Mouse (Mus musculus): ENCODE measurements at regions not wholly inside any gene's neighbourhood (a gene's known extent, or its start where the extent isn't known, plus 50 kb on each side); places are given as distances from the start of the nearest gene placed in this dataset.

DNA sequence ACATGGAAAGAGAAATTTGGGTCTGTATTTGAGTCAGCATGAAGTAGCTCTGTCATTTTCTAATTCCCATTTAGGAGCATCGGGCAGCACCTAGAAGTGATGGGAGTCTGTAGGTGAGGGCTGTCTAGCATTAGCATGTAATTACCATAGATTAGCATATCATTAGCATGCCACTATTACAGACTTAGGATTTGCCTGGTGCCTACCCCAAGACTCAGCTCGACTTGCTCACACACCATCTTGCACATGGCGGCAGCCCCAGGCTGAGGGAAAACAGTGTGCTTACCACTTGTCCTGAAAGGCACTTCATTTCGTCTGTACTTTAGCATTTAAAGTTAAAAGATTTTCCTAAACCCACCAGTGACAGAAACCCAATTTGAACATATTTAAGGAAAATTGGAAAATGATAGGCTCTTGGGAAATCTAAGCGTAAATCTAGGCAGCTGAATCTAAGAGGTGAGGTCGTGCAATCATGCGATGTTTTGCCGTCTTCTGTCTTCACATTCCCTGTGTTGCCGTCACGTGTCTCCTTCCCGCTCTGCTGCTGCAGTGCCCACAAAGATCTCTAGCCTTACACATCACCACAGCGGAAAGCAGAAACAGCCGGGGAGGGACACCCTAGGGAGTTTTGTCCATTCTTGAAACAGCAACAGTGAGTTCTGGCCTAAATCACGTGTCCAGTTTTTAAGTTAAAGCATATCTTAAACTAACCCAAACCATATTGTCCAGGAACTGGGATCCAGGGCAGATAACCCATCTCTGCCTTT lies 101.2 kb upstream of the Tsc22d1 start:
- H3K4me3 ChIP-seq (replicated peaks; ENCODE audit: extremely low read depth, low read depth, low read length), result no peak overlapping the region
- WGBS, result 79% methylated on average over 14 of the region's 14 CpGs
- no peaks in the 10 kb centered on the region for H3K4me1 ChIP-seq (ENCODE audit: control insufficient read depth, insufficient read depth, low read length)
- no peak for DNase-seq
- TF ChIP-seq POLR2A (IDR thresholded peaks at IDR 0.05; ENCODE audit: borderline replicate concordance, extremely low read depth, low read depth, low read length) (no peak), CTCF (IDR thresholded peaks at IDR 0.05; ENCODE audit: insufficient read depth, low read length) (no peak)

DNA sequence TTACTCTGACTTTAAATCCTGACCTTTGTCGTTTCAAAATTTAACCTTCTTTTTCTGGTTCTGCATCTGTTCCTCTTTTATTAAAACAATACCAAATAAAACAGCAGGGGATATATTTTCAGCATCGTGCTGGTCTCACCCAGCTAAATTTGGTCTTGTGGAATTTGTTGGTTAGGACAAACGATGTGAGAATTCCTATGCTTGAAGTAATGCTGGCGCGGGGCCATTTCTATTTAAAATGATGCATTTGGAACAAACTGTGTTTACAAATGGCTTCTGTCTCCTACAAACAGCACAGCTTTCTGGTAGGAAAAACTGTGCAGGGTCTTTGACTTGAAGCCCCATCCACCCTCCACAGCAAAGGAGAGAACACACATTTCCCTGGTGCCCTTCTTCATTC lies 96.3 kb upstream of the Tsc22d1 start:
- TF ChIP-seq CTCF (IDR thresholded peaks at IDR 0.05; ENCODE audit: insufficient read depth, low read length) (no peak), POLR2A (IDR thresholded peaks at IDR 0.05; ENCODE audit: borderline replicate concordance, extremely low read depth, low read depth, low read length) (no peak)
- 56% methylated on average over 5 of the region's 5 CpGs for WGBS
- DNase-seq, result no peak
- Histone ChIP-seq H3K4me3 (replicated peaks; ENCODE audit: extremely low read depth, low read depth, low read length) (no peak overlapping the region), H3K4me1 (ENCODE audit: control insufficient read depth, insufficient read depth, low read length) (no peaks in the 10 kb centered on the region)

GRCm38 (mm10) chr14:76324246-76324645 lies 90.5 kb upstream of the Tsc22d1 start:
- TF ChIP-seq POLR2A (IDR thresholded peaks at IDR 0.05; ENCODE audit: borderline replicate concordance, extremely low read depth, low read depth, low read length) (no peak), CTCF (IDR thresholded peaks at IDR 0.05; ENCODE audit: insufficient read depth, low read length) (no peak)

DNA sequence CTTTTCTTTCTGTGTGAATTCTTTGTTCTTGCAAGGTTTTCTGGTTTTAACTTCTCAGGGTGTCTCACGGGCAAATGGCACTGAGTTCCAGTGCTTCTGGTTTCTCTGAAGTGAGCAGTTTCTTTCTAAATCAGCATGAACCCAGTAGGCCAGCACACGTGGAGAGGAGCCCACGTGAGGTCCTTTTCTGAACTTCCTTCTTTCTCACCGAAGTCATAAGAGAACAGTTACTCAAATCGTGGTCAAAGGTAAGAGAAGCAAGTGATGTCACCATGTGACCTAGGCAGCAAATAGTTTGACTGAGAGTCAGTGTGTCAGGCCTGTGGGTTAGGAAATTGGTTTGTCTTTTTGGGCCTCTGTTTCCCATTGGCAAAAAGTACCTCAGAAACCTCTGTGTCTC lies 84.8 kb upstream of the Tsc22d1 start:
- DNase-seq, result no peak
- TF ChIP-seq CTCF (IDR thresholded peaks at IDR 0.05; ENCODE audit: insufficient read depth, low read length) (no peak), POLR2A (IDR thresholded peaks at IDR 0.05; ENCODE audit: borderline replicate concordance, extremely low read depth, low read depth, low read length) (no peak)

More at GRCm38 (mm10) chr14:76324246-76324645, 90.5 kb upstream of the Tsc22d1 start:
- 77% methylated on average over 1 of the region's 1 CpGs for WGBS
- no peak overlapping the region for H3K4me3 ChIP-seq (replicated peaks; ENCODE audit: extremely low read depth, low read depth, low read length)
- no peak for DNase-seq
- no peaks in the 10 kb centered on the region for H3K4me1 ChIP-seq (ENCODE audit: control insufficient read depth, insufficient read depth, low read length)

GRCm38 (mm10) chr14:76331497-76332335 lies 83.0 kb upstream of the Tsc22d1 start:
- H3K4me1 ChIP-seq (ENCODE audit: control insufficient read depth, insufficient read depth, low read length), result no peaks in the 10 kb centered on the region
- no peak overlapping the region for H3K4me3 ChIP-seq (replicated peaks; ENCODE audit: extremely low read depth, low read depth, low read length)
- no peak for DNase-seq
- WGBS, result 45% methylated on average over 11 of the region's 11 CpGs
- TF ChIP-seq CTCF (IDR thresholded peaks at IDR 0.05; ENCODE audit: insufficient read depth, low read length) (no peak), POLR2A (IDR thresholded peaks at IDR 0.05; ENCODE audit: borderline replicate concordance, extremely low read depth, low read depth, low read length) (no peak)

More for the DNA sequence above, 84.8 kb upstream of the Tsc22d1 start:
- Histone ChIP-seq H3K4me3 (replicated peaks; ENCODE audit: extremely low read depth, low read depth, low read length) (no peak overlapping the region), H3K4me1 (ENCODE audit: control insufficient read depth, insufficient read depth, low read length) (no peaks in the 10 kb centered on the region)
- 61% methylated on average over 5 of the region's 5 CpGs for WGBS

- H3K4me1 ChIP-seq (ENCODE audit: control insufficient read depth, insufficient read depth, low read length), result no peaks in the 10 kb centered on the region
- 57% methylated on average over 10 of the region's 10 CpGs for WGBS
- TF ChIP-seq POLR2A (IDR thresholded peaks at IDR 0.05; ENCODE audit: borderline replicate concordance, extremely low read depth, low read depth, low read length) (no peak), CTCF (IDR thresholded peaks at IDR 0.05; ENCODE audit: insufficient read depth, low read length) (no peak)
- H3K4me3 ChIP-seq (replicated peaks; ENCODE audit: extremely low read depth, low read depth, low read length), result no peak overlapping the region
- no peak for DNase-seq
These were observed 82.4 kb upstream of the Tsc22d1 start for GRCm38 (mm10) chr14:76332336-76332703.

DNA sequence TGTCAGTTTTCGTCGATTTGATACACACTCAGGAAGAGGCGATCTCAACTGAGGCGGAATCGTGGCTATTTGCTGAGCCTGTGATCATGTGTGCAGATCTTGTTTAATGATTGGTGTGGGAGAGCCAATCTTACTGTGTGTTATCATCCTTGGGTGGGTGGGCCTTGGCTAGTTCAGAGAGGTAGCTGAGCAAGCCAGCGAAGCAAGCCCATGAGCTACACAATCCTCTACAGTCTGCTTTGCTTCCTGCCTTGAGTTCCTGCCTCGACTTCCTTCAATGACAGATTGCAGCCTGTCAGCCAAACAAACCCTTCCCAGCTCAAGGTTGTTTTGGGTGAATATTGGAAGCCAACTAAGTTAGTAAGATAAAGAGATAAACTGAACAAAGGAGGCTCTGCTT lies 74.0 kb upstream of the Tsc22d1 start:
- no peak for DNase-seq
- Histone ChIP-seq H3K4me3 (replicated peaks; ENCODE audit: extremely low read depth, low read depth, low read length) (no peak overlapping the region), H3K4me1 (ENCODE audit: control insufficient read depth, insufficient read depth, low read length) (no peaks in the 10 kb centered on the region)
- TF ChIP-seq POLR2A (IDR thresholded peaks at IDR 0.05; ENCODE audit: borderline replicate concordance, extremely low read depth, low read depth, low read length) (no peak), CTCF (IDR thresholded peaks at IDR 0.05; ENCODE audit: insufficient read depth, low read length) (no peak)
- WGBS, result 82% methylated on average over 7 of the region's 7 CpGs

DNA sequence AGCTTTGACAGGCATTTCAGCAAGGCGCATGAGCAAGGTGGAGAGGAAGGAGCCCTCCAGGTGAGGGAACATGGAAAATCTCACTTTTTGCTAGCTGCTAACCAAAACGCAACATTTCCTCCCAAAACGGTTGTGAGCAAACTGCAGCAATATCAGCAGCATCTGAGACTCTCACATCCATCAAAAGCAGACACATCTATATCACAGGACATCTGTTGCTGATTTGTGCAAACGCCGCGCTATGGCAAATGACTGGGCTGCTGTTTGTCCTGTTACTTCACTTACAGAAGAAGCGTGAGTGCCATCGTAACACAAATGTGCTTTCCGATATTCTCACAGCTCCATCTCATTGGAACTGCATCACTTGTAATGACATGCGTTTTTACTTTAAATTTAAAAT lies 73.5 kb upstream of the Tsc22d1 start:
- no peak for DNase-seq
- H3K4me1 ChIP-seq (ENCODE audit: control insufficient read depth, insufficient read depth, low read length), result no peaks in the 10 kb centered on the region
- TF ChIP-seq CTCF (IDR thresholded peaks at IDR 0.05; ENCODE audit: insufficient read depth, low read length) (no peak), POLR2A (IDR thresholded peaks at IDR 0.05; ENCODE audit: borderline replicate concordance, extremely low read depth, low read depth, low read length) (no peak)
- H3K4me3 ChIP-seq (replicated peaks; ENCODE audit: extremely low read depth, low read depth, low read length), result no peak overlapping the region
- WGBS, result 82% methylated on average over 10 of the region's 10 CpGs

- 57% methylated on average over 9 of the region's 9 CpGs for WGBS
- no peak overlapping the region for H3K4me3 ChIP-seq (replicated peaks; ENCODE audit: extremely low read depth, low read depth, low read length)
- DNase-seq, result no peak
- TF ChIP-seq POLR2A (IDR thresholded peaks at IDR 0.05; ENCODE audit: borderline replicate concordance, extremely low read depth, low read depth, low read length) (no peak), CTCF (IDR thresholded peaks at IDR 0.05; ENCODE audit: insufficient read depth, low read length) (no peak)
- no peaks in the 10 kb centered on the region for H3K4me1 ChIP-seq (ENCODE audit: control insufficient read depth, insufficient read depth, low read length)
These were observed 62.9 kb upstream of the Tsc22d1 start for GRCm38 (mm10) chr14:76351856-76352255.
